Mouse (Mus musculus) myocyte (in vitro differentiated cells): ENCODE results near the gene Acsbg2.

ENCODE experiments used
- MAX ChIP-seq: IDR thresholded peaks from one replicate; pipeline ENCODE4 v1.6.1; 2011; ENCODE audit warnings: low read depth, mild to moderate bottlenecking, control low read depth
- MYOD1 ChIP-seq, 3 experiments: IDR thresholded peaks; one replicate each; pipeline ENCODE4 v1.6.1; 2011; ENCODE audit warnings: control low read depth in 2 of 3, low read depth in 2 of 3, mild to moderate bottlenecking in 2 of 3, moderate library complexity in 1 of 3; ENCODE audit not compliant: insufficient read length in 2 of 3, control insufficient read depth in 1 of 3
- POLR2A ChIP-seq: IDR thresholded peaks from one replicate; pipeline ENCODE4 v1.6.1; 2011; ENCODE audit warnings: low read depth, mild to moderate bottlenecking, control low read depth, moderate library complexity; ENCODE audit not compliant: insufficient read length
- POLR2AphosphoS2 ChIP-seq: IDR thresholded peaks from one replicate; pipeline ENCODE4 v1.6.1; 2011; ENCODE audit warnings: low read depth, control low read depth; ENCODE audit not compliant: insufficient read length
- TCF12 ChIP-seq: IDR thresholded peaks from one replicate; pipeline ENCODE4 v1.6.1; 2011; ENCODE audit warnings: mild to moderate bottlenecking, control low read depth; ENCODE audit not compliant: poor library complexity, insufficient read depth, severe bottlenecking

DNA sequence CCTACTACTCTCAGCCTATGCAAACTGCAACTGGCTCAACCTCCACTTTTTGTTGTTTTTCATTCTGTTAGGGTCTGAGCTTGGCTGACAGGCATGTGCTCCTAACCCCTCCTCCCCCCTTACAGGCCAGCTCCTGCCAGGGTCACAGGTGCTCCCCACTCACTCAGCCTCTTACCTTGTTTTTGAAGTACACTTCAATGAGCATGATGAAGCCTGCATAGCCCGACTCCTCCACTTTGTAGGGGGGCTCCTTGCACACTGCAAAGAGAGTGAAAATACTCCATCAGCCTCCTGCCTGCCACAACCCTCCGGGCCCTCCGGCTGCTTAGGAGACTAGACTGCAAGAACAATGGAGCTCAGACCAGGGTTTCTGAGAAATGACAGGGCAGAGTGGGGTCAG, 45.5 kb upstream of the Acsbg2 start:
- TF ChIP-seq MAX (no peak), POLR2A (no peak), MYOD1 (IDR thresholded peaks at IDR 0.05; ENCODE audit: control insufficient read depth in 1 of 3, insufficient read length in 2 of 3, low read depth in 2 of 3) (no peak), TCF12 (no peak), POLR2AphosphoS2 (no peak)
